Comparison of ENCODE assay signal across 8 mouse cellular contexts in genomic region chr3:100963849-100964542, GRCm38 (mm10). TPM values are rescaled to one million over a fixed set of nuclear protein-coding genes. Genes with fewer than 3 reads are reported as not detected.
DNase-seq lines count a peak whose midpoint lies in the region; ATAC-seq and TF ChIP-seq lines count a peak whose summit lies in the region.

No protein-coding gene starts in this region.

- ATAC-seq in cerebellum, adult (ENCODE audit: insufficient number of reproducible peaks, low FRiP score, low TSS enrichment): no peak; the same call in 1 of the 2 replicates
- no peak; the same call in 1 of the 2 replicates for ATAC-seq in embryonic facial prominence, embryonic 14.5 days (ENCODE audit: low read depth)

- peaks cover 40% of the 10 kb centered on the region for H3K36me3 ChIP-seq in embryonic facial prominence, embryonic 14.5 days (ENCODE audit: control insufficient read depth, insufficient read depth, low read length)

- no peaks in the 10 kb centered on the region for H3K4me1 ChIP-seq in cerebellum, adult 2 months (ENCODE audit: control insufficient read depth, insufficient read depth, low read length)
- 0 out of 2 replicates have a peak, but pooled peaks cover 3% of the 10 kb centered on the region for H3K4me1 ChIP-seq in embryonic facial prominence, embryonic 14.5 days (ENCODE audit: control insufficient read depth, insufficient read depth, low read length)

- TF ChIP-seq CTCF in cerebellum, adult 2 months (IDR thresholded peaks at IDR 0.05; ENCODE audit: borderline replicate concordance, insufficient read depth, low read depth, low read length): peak; percentile 51

- H3K9me3 ChIP-seq in embryonic facial prominence, embryonic 14.5 days (ENCODE audit: control insufficient read depth, low read length): no peaks in the 10 kb centered on the region

- 77% methylated on average over 14 of the region's 14 CpGs for WGBS in cerebellum, adult 2 months
- 80% methylated on average over 14 of the region's 14 CpGs for WGBS in embryonic facial prominence, embryonic 14.5 days

- H3K27me3 ChIP-seq in cerebellum, adult 2 months (ENCODE audit: control insufficient read depth, insufficient read depth, low read length): no peaks in the 10 kb centered on the region
- no peaks in the 10 kb centered on the region for H3K27me3 ChIP-seq in embryonic facial prominence, embryonic 14.5 days (replicated peaks; ENCODE audit: control insufficient read depth, insufficient read depth, low read length)

- no peak overlapping the region for H3K4me3 ChIP-seq in cerebellum, adult 2 months (replicated peaks; ENCODE audit: insufficient read depth, low read depth, low read length)
- H3K4me3 ChIP-seq in embryonic facial prominence, embryonic 14.5 days (ENCODE audit: low read depth, low read length): no peak overlapping the region

- peak; percentile 15 to 26 for DNase-seq in cerebellum, adult 2 months
- peak; percentile 49 for DNase-seq in urinary bladder, postnatal 14 days (ENCODE audit: low spot score)
- DNase-seq in urinary bladder, adult 18-20 months (ENCODE audit: low spot score in 2 of 2): no peak
- DNase-seq in embryonic facial prominence, embryonic 14.5 days (ENCODE audit: low spot score): peak; percentile 55
- DNase-seq in layer of hippocampus, adult 18-20 months (ENCODE audit: low spot score in 2 of 2): peak; percentile 29 to 88
- peak; percentile 43 for DNase-seq in mesoderm, embryonic 11.5 days (ENCODE audit: low read depth, low spot score)
- DNase-seq in thymus, postnatal 0 days (ENCODE audit: low spot score): peak; percentile 42

- no peak overlapping the region for H3K27ac ChIP-seq in cerebellum, adult 2 months (ENCODE audit: insufficient read depth, low read length)
- no peak overlapping the region for H3K27ac ChIP-seq in embryonic facial prominence, embryonic 14.5 days (replicated peaks; ENCODE audit: low read depth, low read length)

- H3K9ac ChIP-seq in embryonic facial prominence, embryonic 14.5 days (ENCODE audit: low read depth, low read length): no peak overlapping the region

- no peak for TF ChIP-seq POLR2A in cerebellum, adult 2 months (IDR thresholded peaks at IDR 0.05; ENCODE audit: borderline replicate concordance, insufficient read depth, low read length)

- no peak overlapping the region for H3K4me2 ChIP-seq in embryonic facial prominence, embryonic 14.5 days (ENCODE audit: low read depth, low read length)

RNA-seq across cellular contexts. Expression of gene Ttf2, which starts 5.5 kb away (rescaled TPM):
- polyA plus RNA-seq in cerebellum, adult 2 months (2012; rRNA removed): 2.2 TPM in 2 replicates
- polyA plus RNA-seq in embryonic facial prominence, embryonic 14.5 days (2014; fragmentation: Nextera tagmentation; extraction: Ambion mirVana): 12.0 and 14.6 TPM in 2 replicates
- total RNA-seq in layer of hippocampus, adult 18-20 months (2021): 1 to 10 TPM; 1.1 TPM
- polyA plus RNA-seq in thymus, postnatal 0 days (2015; fragmentation: Nextera tagmentation; extraction: Ambion mirVana): 15.9 and 17.3 TPM in 2 replicates

RNA-seq across cellular contexts. Expression of gene Trim45, which starts 42.0 kb away (rescaled TPM):
- 7.0 and 7.6 TPM in 2 replicates for polyA plus RNA-seq in cerebellum, adult 2 months (2012; rRNA removed)
- polyA plus RNA-seq in embryonic facial prominence, embryonic 14.5 days (2014; fragmentation: Nextera tagmentation; extraction: Ambion mirVana): 3.9 and 7.1 TPM in 2 replicates
- total RNA-seq in layer of hippocampus, adult 18-20 months (2021): 1 to 10 TPM; 8.2 to 9.0 TPM
- polyA plus RNA-seq in thymus, postnatal 0 days (2015; fragmentation: Nextera tagmentation; extraction: Ambion mirVana): 2.4 and 2.7 TPM in 2 replicates

Comparison
In these comparisons a context has a peak if more than half of its experiments do, and no peak if none do; other contexts are left out.
1. DNase-seq: peak in cerebellum, adult 2 months (2 of 2), urinary bladder, postnatal 14 days (single experiment), embryonic facial prominence, embryonic 14.5 days (single experiment), layer of hippocampus, adult 18-20 months (2 of 2), mesoderm, embryonic 11.5 days (single experiment) and thymus, postnatal 0 days (single experiment); none in urinary bladder, adult 18-20 months (0 of 2).